Mouse (Mus musculus) C2C12 (cell line): ENCODE data around the gene Cflar.

Experiments used
- CTCF ChIP-seq: IDR thresholded peaks from one replicate; pipeline ENCODE4 v1.5.1; 2011; ENCODE audit not compliant: control insufficient read depth, insufficient read depth, insufficient read length
- FOSL1 ChIP-seq: IDR thresholded peaks from one replicate; pipeline ENCODE4 v1.8.0; 2011; ENCODE audit warnings: mild to moderate bottlenecking, low read length; ENCODE audit not compliant: poor library complexity, insufficient read depth, severe bottlenecking
- MAX ChIP-seq: IDR thresholded peaks from one replicate; pipeline ENCODE4 v1.6.1; 2011; ENCODE audit warnings: mild to moderate bottlenecking, control low read depth
- MYOD1 ChIP-seq: IDR thresholded peaks from one replicate; pipeline ENCODE4 v1.6.1; 2011; ENCODE audit warnings: low read depth; ENCODE audit not compliant: control insufficient read depth, insufficient read length
- USF1 ChIP-seq: IDR thresholded peaks from one replicate; pipeline ENCODE4 v1.6.1; 2011; ENCODE audit warnings: low read depth, mild to moderate bottlenecking, control low read depth, moderate library complexity

DNA sequence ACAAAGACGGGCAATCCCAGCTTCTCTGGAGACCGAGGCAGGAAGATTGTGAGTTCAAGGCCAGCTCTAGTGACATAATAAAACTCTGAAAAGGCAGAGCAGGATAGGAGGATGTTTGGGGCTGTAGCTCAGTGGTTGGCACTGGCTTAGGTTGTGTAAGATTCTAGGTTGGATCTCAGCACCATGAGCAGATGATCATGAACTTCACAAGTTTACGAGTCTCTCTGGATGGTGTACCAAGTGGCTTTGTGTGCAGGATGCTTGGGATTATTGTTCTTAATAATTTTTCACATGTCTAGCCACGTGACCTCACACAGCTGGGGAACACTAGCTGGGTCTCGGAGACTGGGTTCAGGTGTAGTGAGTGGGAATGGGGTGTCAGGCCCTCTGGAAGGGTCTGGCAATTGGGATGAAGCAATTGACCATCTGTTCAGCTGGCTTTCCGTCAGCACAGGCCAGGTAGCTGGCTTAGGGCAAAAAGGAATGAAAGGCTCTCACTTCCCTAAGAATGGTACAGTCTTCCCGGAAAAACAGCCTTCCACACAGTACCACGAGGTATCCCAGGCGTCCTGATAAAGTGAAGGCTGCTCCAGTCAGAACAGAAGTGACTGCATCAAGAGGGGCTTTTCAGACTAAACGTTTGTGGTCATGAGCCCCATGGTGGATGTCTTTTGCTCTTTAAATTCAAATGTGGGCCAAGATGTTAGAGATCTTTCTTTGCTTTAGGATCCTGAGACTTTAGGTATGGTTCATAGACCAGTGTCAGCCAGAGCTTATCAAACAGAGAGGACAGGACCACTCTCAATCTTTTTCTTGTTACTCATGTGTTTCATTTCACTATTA is 16.7 kb downstream of the Cflar start:
- TF ChIP-seq FOSL1, result no peak
- no peak for TF ChIP-seq CTCF
- no peak for TF ChIP-seq MYOD1
- no peak for TF ChIP-seq USF1
- TF ChIP-seq MAX, result no peak
